11 mouse cellular contexts compared by ENCODE assay signal in the genomic region with DNA sequence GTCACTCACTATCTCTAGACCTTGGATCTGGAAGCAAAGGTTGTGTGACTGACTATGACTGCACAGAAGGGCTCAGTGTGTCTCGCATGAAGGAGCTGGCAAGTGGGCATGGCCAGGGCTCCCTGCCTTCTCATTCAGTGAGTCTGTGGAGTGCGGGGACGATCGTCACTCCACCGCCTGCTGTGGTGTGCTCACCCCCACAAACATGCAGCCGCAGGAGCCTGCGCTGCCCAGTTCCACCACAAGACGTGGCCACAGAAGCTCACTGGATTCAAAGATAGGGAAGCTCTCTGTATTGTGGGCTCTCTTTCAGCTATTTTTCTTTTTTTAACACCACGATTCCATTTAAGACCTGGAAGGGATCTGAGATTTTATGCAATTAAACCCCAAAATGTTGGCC.
DNase-seq lines count a peak whose midpoint lies in the region; ATAC-seq lines count a peak whose summit lies in the region.
"Had no signal": no experiment of that assay in that cellular context is flagged by ENCODE, and none has a peak within 500 bp of the region (broad histone marks: within the 10 kb centered on the region; RNA-seq: fewer than 3 reads in every experiment).

No protein-coding gene starts in this region.

- no peak overlapping the region for H3K9ac ChIP-seq in forebrain, embryonic 15.5 days (replicated peaks)
- H3K9ac ChIP-seq in forebrain, embryonic 13.5 days, result no peak overlapping the region
- no peak overlapping the region for H3K9ac ChIP-seq in neural tube, embryonic 13.5 days

- no peaks in the 10 kb centered on the region for H3K27me3 ChIP-seq in forebrain, embryonic 15.5 days
- H3K27me3 ChIP-seq in forebrain, embryonic 13.5 days, result no peaks in the 10 kb centered on the region
- H3K27me3 ChIP-seq in neural tube, embryonic 13.5 days, result no peaks in the 10 kb centered on the region

- H3K9me3 ChIP-seq in forebrain, embryonic 15.5 days, result no peaks in the 10 kb centered on the region
- H3K9me3 ChIP-seq in forebrain, embryonic 13.5 days (replicated peaks), result no peaks in the 10 kb centered on the region
- no peaks in the 10 kb centered on the region for H3K9me3 ChIP-seq in neural tube, embryonic 13.5 days

- H3K4me3 ChIP-seq in forebrain, embryonic 15.5 days, result no peak overlapping the region
- H3K4me3 ChIP-seq in forebrain, embryonic 13.5 days, result no peak overlapping the region
- no peak overlapping the region for H3K4me3 ChIP-seq in neural tube, embryonic 13.5 days

- peaks cover 37% of the 10 kb centered on the region for H3K4me1 ChIP-seq in forebrain, embryonic 15.5 days
- peaks cover 37% of the 10 kb centered on the region for H3K4me1 ChIP-seq in forebrain, embryonic 13.5 days
- peaks cover 61% of the 10 kb centered on the region for H3K4me1 ChIP-seq in neural tube, embryonic 13.5 days (replicated peaks)

- no peak for DNase-seq in neural tube, embryonic 10.5 days (ENCODE audit: extremely low spot score, low spot score)
- no peak for DNase-seq in gastrocnemius, postnatal 25 days
- DNase-seq in retina, postnatal 1 day, result no peak
- no peak for DNase-seq in adipocyte (ENCODE audit: low spot score)
- DNase-seq: gastrocnemius, postnatal 14 days; right cerebral cortex, postnatal 14 days; thymus, adult 2 months had no signal

- H3K4me2 ChIP-seq in forebrain, embryonic 15.5 days (replicated peaks), result no peak overlapping the region
- H3K4me2 ChIP-seq in forebrain, embryonic 13.5 days, result no peak overlapping the region
- H3K4me2 ChIP-seq in neural tube, embryonic 13.5 days, result peak overlapping the region; percentile 49; the same call in 1 of the 2 replicates

- H3K36me3 ChIP-seq in forebrain, embryonic 15.5 days, result 0 out of 2 replicates have a peak, but pooled peaks cover 3% of the 10 kb centered on the region
- no peaks in the 10 kb centered on the region for H3K36me3 ChIP-seq in forebrain, embryonic 13.5 days (ENCODE audit: poor library complexity, severe bottlenecking)
- H3K36me3 ChIP-seq in neural tube, embryonic 13.5 days, result no peaks in the 10 kb centered on the region

- 66% methylated on average over 9 of the region's 9 CpGs for WGBS in forebrain, embryonic 15.5 days
- WGBS in forebrain, embryonic 13.5 days, result 71% methylated on average over 9 of the region's 9 CpGs
- WGBS in neural tube, embryonic 13.5 days, result 60% methylated on average over 9 of the region's 9 CpGs

- peak overlapping the region; percentile 80; the same call in 1 of the 2 replicates for H3K27ac ChIP-seq in forebrain, embryonic 15.5 days (replicated peaks)
- H3K27ac ChIP-seq in forebrain, embryonic 13.5 days, result no peak overlapping the region
- peak overlapping the region; percentile 97 for H3K27ac ChIP-seq in neural tube, embryonic 13.5 days (replicated peaks)

- no peak for ATAC-seq in forebrain, embryonic 15.5 days (replicated peaks)
- no peak for ATAC-seq in forebrain, embryonic 13.5 days
- no peak for ATAC-seq in neural tube, embryonic 13.5 days (ENCODE audit: low read depth)
- ATAC-seq in megakaryocyte progenitor cell, adult 5-6 weeks (replicated peaks; ENCODE audit: poor library complexity), result peak; percentile 72
